Mouse (Mus musculus) testis, postnatal 10 days (tissue): Measurements from ENCODE around the gene Myo5c.
A peak's percentile ranks its signal among the peaks of the same experiment; 100 is the strongest.

Source experiments
- DNase-seq: peaks from one replicate; pipeline ENCODE4 v3.0.0; 2021; ENCODE audit warnings: low spot score

Gene Myo5c

DNA sequence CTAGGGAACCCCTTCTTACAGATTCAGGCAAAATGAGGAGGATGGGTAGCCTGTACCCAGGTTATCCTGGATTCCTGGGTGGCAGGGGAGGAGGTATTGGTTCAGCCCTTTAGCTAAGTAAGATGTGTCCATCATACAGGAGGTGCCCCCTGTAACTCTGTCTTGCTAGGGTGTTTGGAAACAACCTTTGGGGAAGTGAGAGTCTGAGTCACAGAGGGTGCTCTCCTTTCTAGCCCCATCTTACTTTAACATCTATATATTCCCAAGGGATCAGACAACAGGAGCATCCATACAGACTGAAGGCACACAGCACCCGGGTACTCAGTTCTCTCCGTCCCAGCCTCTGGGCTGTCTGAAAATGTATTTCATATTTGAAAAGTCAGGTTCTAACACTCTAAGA is 50.4 kb downstream of the Myo5c start:
- no peak for DNase-seq

DNA sequence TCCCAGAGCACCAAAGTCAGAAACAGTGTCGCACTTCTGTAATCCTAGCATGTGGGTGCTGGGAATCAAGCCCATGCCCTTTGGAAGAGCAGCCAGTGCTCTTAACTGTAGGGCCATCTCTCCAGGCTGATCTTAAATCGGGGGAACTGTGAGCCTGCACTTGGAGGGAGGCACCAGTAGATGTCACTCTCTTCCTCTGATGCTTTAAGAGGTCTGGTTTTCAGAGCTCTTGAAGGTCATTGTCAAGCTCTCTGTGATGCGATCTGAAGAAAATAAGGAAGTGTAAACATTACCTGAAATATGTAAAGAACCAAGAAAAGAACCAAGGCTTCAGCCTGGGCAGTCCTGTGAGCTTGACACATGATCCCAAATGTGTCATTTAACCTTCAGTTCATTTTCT is 51.0 kb downstream of the Myo5c start:
- no peak for DNase-seq

DNA sequence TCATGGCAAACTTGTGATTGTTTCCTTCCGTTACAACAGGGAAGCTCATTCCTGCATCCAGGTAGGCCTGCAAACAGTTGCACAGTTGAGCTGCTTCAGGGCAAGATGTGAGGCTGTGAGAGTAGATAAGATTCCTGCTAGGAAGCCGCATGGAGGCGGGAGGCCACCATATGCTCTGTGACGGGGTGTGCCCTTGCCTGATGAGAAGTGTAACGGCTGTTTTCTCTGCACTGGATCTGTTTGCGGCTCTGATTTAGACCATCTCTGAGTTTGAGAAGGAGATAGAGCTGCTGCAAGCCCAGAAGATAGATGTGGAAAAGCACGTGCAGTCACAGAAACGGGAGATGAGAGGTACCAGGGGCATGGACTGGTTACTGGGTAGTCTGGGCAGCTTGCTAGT is 51.8 kb downstream of the Myo5c start:
- no peak for DNase-seq

- no peak for DNase-seq
Measured at GRCm38 (mm10) chr9:75285363-75285762, 53.5 kb downstream of the Myo5c start.

DNA sequence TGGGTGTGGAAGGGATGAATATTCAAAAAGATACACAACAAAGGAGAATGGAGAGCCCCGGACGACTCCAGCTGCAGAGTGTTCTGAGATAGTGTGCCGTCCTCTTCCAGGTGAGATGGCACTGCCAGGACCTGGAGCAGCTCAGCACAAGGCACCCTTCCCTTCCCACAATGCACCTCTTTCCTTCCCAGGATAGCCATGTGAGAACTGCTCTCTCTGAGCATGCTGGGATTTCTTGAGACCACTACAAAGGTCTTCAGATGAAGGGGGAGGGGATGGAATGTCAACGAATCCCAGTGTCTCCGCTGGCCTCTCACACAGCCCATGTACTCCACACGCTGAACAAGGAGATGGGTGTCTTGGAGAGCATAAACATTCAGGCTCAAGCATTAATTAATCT is 55.8 kb downstream of the Myo5c start:
- no peak for DNase-seq

DNA sequence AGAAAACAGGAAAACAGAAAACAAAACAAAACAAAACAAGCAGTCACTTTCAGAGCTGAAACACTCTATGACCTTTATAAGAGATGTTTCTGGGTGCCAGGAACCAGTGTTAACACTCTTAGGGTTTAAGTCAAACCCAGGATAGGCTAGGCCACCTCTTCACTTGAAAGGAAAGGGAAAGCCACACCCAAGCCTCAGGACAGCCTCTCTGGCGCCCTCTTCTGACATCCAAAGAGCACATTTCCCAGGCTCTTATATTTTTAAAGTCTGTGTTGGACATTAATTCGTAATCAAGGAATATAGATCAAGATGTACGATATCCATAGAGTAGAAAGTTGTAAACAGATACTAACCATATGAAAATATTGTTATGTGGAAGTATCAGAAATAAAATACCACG is 57.7 kb downstream of the Myo5c start:
- DNase-seq = no peak

DNA sequence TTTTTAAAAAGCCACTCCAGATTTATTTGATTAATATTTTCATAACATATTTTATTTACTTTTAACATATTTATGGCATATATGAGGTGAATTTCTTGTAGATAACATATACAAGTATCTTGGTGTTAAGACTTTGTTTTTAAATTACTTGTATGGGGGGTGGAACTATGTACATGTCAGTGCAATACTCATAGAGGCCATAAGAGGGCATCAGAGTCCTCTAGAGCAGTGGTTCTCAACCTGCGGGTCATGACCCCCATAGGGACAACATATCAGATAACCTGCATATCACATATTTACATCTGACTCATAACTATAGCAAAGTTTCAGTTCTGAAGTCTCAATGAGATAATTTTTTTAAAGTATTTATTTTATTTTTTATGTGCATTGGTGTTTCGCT is 67.5 kb downstream of the Myo5c start:
- no peak for DNase-seq

GRCm38 (mm10) chr9:75303033-75303432 is 71.2 kb downstream of the Myo5c start:
- no peak for DNase-seq

DNA sequence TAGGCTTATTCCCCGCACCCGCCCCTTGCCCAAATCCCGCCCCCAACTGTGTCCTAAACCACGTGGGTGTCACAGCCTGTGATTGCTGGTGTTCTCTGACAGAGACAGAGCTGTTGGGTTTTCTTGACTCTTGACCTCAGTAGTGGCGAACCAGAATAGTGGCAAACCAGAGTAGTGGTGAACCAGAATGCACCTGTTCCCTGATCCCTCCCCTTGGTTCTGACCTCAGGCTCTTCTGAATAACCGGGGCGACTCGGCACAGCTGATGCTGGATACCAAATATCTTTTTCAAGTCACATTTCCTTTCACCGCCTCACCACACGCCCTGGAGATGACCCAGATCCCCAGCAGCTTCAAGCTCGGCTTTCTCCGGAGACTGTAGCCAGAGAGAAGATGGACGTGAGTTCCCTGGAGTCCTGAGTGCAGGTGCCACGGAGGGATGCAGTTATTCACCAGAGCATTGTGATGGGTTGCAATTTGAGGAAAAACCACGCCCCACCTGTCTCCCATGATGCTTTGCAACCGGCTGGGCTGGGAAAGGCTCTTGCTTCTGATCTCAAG is 72.0 kb downstream of the Myo5c start:
- peak; percentile 52 for DNase-seq

- no peak for DNase-seq
Measured at GRCm38 (mm10) chr9:75304286-75304685, 72.5 kb downstream of the Myo5c start.

DNA sequence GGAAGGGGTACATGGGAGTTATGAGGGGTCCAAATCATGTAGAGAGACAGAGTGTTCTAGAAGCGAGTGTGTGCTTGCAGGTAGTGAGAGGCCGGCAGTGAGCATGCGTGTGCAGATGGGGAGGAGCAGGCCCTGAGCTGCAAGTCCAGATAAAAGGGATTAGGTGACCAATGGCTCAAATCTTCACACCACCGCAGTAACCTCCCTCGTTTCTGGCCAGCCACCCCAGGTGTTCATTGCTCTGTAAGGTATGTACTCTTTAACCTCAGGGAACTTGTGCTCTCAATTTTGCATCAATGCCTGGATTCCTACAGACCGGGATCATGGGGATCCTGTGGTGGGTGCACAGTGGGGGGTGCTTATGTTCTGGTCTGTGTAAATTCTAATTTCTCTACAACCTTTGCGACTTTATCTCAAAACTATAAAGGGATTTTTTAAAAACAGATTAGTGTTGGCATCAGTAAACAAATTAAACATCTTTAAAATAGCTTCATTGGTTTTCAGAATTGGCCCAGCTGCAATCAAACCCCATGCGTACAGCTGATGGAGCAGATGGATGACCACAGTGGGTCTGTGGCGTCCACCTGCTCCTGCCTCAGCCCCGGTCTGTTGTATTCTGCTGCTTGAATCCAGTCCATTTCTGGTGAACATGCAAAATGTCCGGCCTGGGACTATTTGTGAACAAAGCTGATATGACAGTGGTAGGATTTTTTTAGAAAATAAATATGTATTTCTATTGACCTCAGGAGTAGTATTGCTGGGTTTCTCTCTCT is 74.5 kb downstream of the Myo5c start, which contains the start of gene Gnb5:
Gnb5 (plus strand) TSS at position 163 of the 773 bp plus-strand sequence.
- no peak for DNase-seq

GRCm38 (mm10) chr9:75307015-75307414 is 75.2 kb downstream of the Myo5c start:
- DNase-seq = no peak

DNA sequence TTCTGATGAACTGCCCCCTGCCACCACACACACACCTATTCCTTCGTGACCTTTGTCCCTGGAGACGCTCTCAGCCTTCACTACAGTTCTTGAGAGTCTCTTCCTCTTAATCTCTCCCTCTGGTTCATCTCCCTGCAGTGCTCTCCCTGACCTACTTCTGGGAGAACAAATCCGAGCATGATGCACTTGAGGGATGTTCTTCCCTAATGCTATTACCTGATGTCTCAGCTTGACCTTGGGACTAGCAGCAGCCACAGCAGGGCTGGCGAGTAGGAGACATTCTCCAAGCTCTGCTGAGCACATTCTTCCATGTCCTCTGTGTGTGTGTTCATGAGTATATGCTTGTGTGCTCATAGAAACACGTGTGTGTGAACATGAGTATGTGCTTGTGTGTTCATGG is 76.8 kb downstream of the Myo5c start:
- no peak for DNase-seq

GRCm38 (mm10) chr9:75312008-75312407 is 80.2 kb downstream of the Myo5c start:
- DNase-seq = peak; percentile 91

DNA sequence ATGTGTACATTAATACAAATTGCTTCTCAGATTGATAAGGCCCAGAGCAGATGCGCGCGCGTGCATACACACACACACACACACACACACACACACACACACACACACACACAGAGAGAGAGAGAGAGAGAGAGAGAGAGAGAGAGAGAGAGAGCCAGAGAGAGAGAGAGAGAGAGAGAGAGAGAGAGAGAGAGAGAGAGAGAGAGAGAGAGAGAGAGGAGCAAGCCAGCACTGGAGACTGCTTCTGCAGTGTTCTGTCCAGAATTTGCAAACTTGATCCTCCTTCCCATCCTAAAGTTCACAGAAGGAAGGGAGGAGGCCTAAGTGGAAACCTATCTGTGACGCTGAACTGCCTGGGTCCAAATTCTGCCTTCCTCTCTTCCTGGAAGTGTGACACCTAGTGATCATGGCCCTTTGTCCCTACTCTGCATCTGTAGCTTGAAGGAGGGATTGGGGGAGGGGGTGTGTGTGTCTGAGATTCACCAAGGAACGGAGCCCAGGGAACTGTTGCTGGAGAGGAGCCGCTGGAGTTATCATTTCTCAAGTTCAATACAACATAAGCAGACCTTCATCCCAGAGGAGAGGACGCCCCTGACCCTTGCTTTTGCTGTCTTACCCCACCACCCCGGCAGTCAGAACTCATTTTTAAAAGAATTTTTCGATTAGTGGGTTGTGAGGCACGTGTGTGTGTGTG is 81.5 kb downstream of the Myo5c start:
- DNase-seq = no peak

DNA sequence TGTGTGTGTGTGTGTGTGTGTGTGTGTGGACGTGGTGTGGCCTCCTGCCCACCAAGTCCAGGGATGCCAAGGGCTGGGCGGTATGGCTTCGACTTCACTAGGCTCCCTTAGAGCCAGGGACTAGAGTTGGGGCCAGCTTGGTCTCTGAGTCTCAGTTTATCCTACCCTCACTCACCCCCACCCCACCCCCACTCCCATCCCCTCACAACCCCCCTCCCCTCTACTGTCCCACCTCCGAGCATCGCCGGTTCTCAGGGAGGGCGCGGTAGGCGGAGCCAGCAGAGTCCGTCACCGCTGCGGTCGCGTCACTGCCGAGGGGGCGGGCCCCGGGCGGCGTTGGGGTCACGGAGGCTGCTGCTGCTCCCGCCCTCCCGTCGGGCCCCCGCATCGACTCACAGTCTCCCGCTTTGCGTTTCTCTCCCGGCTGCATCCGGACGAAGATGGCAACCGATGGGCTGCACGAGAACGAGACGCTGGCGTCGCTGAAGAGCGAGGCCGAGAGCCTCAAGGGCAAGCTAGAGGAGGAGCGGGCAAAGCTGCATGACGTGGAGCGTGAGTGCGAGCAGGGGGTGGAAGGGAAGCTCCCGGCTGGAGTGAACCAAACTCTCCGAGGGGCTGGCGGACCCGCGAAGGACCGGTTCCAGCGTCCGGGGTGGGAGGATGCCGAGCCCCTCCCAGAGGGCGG is 82.2 kb downstream of the Myo5c start:
- peak; percentile 90 for DNase-seq

DNA sequence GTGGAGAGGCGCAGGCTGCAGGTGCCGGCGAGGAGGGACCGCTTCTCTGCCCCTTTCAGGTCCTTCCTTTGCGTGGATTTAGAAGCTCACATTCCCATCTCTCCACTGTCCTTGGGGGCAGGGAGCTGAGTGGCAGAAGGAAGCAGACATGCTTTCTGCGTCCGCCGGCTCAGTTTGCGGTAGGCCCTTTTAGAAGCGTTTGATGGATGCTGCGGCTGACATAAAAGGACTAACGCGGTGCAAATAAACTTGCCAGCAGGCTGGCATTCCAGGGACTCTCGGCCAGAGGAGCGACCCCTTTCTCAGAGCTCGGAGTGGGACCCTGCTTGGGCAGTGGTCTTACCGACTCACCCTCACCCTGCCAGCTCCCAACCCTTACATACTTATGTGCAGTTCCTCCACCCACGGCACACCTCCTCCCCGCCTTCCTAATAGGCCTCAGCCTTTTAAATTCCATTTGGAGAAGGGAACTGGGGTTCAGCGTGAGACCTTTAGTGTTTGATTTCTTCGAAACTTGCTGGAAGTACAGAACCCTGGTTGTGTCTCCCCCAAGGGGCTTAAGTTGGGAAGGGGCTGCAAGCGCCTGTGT is 82.8 kb downstream of the Myo5c start:
- no peak for DNase-seq

DNA sequence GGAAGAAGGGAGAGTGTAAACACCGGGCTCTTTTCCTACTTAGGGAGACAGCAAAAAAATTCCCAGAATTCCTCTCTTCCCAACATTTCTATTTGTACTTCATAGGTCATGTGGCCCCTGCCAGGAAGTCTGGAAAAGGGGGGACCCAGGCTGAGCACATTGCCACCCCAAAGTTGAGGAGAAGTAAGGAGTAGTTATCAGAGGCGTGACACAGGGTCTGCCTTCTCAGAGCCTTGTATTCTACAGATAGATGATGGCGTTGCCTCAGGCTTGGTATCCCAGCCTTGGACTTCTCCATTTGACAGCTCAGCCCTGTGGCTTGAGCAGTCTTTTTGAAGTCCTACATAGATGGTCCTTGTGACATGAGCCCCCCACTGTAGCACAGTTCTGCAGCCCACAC is 83.4 kb downstream of the Myo5c start:
- DNase-seq = no peak

GRCm38 (mm10) chr9:75316771-75317170 is 85.0 kb downstream of the Myo5c start:
- DNase-seq = no peak

GRCm38 (mm10) chr9:75318196-75318595 is 86.4 kb downstream of the Myo5c start:
- DNase-seq = no peak

GRCm38 (mm10) chr9:75319365-75319764 is 87.5 kb downstream of the Myo5c start:
- no peak for DNase-seq
